ENCODE assay signal across 24 mouse cellular contexts in the genomic region with DNA sequence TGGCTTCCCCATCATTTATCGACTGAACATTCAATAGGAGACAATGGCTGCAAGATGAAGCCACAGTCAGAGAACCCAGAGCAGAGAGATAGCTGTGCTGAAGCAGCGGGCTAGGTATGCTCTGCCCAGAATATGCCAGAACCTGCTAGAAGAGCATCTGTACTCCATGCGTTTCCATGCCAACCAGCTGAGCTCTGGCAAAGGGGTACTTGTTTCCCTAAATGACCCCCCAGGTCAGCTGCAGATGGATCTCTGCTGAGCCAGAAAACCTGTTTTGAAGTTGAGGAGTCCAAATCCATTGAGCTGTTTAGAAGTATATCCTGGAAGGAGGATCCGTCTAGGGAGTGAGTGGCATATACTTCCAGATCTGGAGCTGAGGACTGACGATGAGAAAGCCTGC. TPM values are rescaled to one million over a fixed set of nuclear protein-coding genes. Genes with fewer than 3 reads are reported as not detected.
DNase-seq lines count a peak whose midpoint lies in the region; ATAC-seq lines count a peak whose summit lies in the region.
"Had no signal": no experiment of that assay in that cellular context is flagged by ENCODE, and none has a peak within 500 bp of the region (broad histone marks: within the 10 kb centered on the region; RNA-seq: fewer than 3 reads in every experiment).

No protein-coding gene starts in this region.

- peak; percentile 81 to 85 for DNase-seq in cerebellum, postnatal 10 days
- no peak for DNase-seq in cerebellum, adult 9-11 months
- DNase-seq in hindbrain, embryonic 14.5 days (ENCODE audit: low spot score) = peak; percentile 45
- DNase-seq in hindbrain, embryonic 11.5 days (ENCODE audit: low spot score) = no peak
- peak; percentile 71 for DNase-seq in left cerebral cortex, postnatal 4 days
- no peak for DNase-seq in left cerebral cortex, adult 11 months (ENCODE audit: low spot score)
- no peak for DNase-seq in adrenal gland, postnatal 4 days (ENCODE audit: low spot score in 2 of 2)
- DNase-seq: adrenal gland, adult 8-10 months; adrenal gland, postnatal 25 days; cerebellum, adult 11-12 months; cerebellum, adult 8-10 months; gastrocnemius, postnatal 25 days; heart, adult 18-20 months; heart, postnatal 10 days; heart, postnatal 36 days; kidney, adult 11 months had no signal

- H3K4me3 ChIP-seq in hindbrain, embryonic 14.5 days (replicated peaks; ENCODE audit: low read length) = no peak overlapping the region
- H3K4me3 ChIP-seq in hindbrain, embryonic 11.5 days (ENCODE audit: low read depth, low read length) = no peak overlapping the region
- H3K4me3 ChIP-seq: forebrain, embryonic 10.5 days; forebrain, embryonic 15.5 days; heart, embryonic 12.5 days; heart, embryonic 15.5 days; hindbrain, embryonic 10.5 days; intestine, embryonic 15.5 days had no signal

- H3K27ac ChIP-seq in hindbrain, embryonic 14.5 days = no peak overlapping the region
- H3K27ac ChIP-seq in hindbrain, embryonic 11.5 days (ENCODE audit: low read depth, low read length) = no peak overlapping the region
- H3K27ac ChIP-seq: forebrain, embryonic 10.5 days; forebrain, embryonic 15.5 days; heart, embryonic 15.5 days; hindbrain, embryonic 10.5 days; intestine, embryonic 15.5 days had no signal

- no peak overlapping the region for H3K4me2 ChIP-seq in hindbrain, embryonic 14.5 days (replicated peaks)
- no peak overlapping the region for H3K4me2 ChIP-seq in hindbrain, embryonic 11.5 days (replicated peaks; ENCODE audit: low read depth, low read length)
- H3K4me2 ChIP-seq: forebrain, embryonic 15.5 days; heart, embryonic 12.5 days; heart, embryonic 15.5 days; intestine, embryonic 15.5 days had no signal

- WGBS in hindbrain, embryonic 14.5 days = 78% methylated on average over 5 of the region's 5 CpGs
- WGBS in hindbrain, embryonic 11.5 days = 83% methylated on average over 5 of the region's 5 CpGs

- no peaks in the 10 kb centered on the region for H3K36me3 ChIP-seq in hindbrain, embryonic 14.5 days (replicated peaks; ENCODE audit: control insufficient read depth, insufficient read depth)
- H3K36me3 ChIP-seq in hindbrain, embryonic 11.5 days (ENCODE audit: control insufficient read depth, insufficient read depth, low read length) = no peaks in the 10 kb centered on the region
- H3K36me3 ChIP-seq: forebrain, embryonic 10.5 days; forebrain, embryonic 15.5 days; heart, embryonic 12.5 days; heart, embryonic 15.5 days; hindbrain, embryonic 10.5 days; intestine, embryonic 15.5 days had no signal

- H3K9ac ChIP-seq in hindbrain, embryonic 14.5 days = no peak overlapping the region
- no peak overlapping the region for H3K9ac ChIP-seq in hindbrain, embryonic 11.5 days (ENCODE audit: low read depth, low read length)
- H3K9ac ChIP-seq: forebrain, embryonic 15.5 days; heart, embryonic 12.5 days; heart, embryonic 15.5 days; intestine, embryonic 15.5 days had no signal

- intact Hi-C loops in left cerebral cortex, postnatal 4 days (cut with DNase I) = loop anchor here (10.0 kb wide), 1 partner anchor 513 kb away; no protein-coding TSS in a partner anchor

- no peak for ATAC-seq in hindbrain, embryonic 14.5 days (ENCODE audit: low FRiP score)
- no peak for ATAC-seq in hindbrain, embryonic 11.5 days (ENCODE audit: low FRiP score)
- ATAC-seq: activated CD4-positive, CD25-positive, alpha-beta regulatory T cell, adult 4 months; forebrain, embryonic 15.5 days; intestine, embryonic 15.5 days had no signal

- H3K4me1 ChIP-seq in hindbrain, embryonic 14.5 days (replicated peaks; ENCODE audit: control insufficient read depth, insufficient read depth, low read length) = peaks cover 5% of the 10 kb centered on the region; the same call in 1 of the 2 replicates
- H3K4me1 ChIP-seq in hindbrain, embryonic 11.5 days (replicated peaks; ENCODE audit: control insufficient read depth, insufficient read depth, low read length) = no peaks in the 10 kb centered on the region
- H3K4me1 ChIP-seq: forebrain, embryonic 10.5 days; heart, embryonic 12.5 days; heart, embryonic 15.5 days; hindbrain, embryonic 10.5 days; intestine, embryonic 15.5 days had no signal

- H3K27me3 ChIP-seq in hindbrain, embryonic 14.5 days (ENCODE audit: control insufficient read depth, insufficient read depth, low read length) = no peaks in the 10 kb centered on the region
- H3K27me3 ChIP-seq in hindbrain, embryonic 11.5 days (ENCODE audit: control insufficient read depth, insufficient read depth, low read length) = no peaks in the 10 kb centered on the region
- H3K27me3 ChIP-seq: forebrain, embryonic 15.5 days; intestine, embryonic 15.5 days had no signal

- no peaks in the 10 kb centered on the region for H3K9me3 ChIP-seq in hindbrain, embryonic 14.5 days (ENCODE audit: control insufficient read depth, low read length)
- H3K9me3 ChIP-seq in hindbrain, embryonic 11.5 days (ENCODE audit: control insufficient read depth, low read length) = no peaks in the 10 kb centered on the region
- H3K9me3 ChIP-seq: forebrain, embryonic 10.5 days; forebrain, embryonic 15.5 days; heart, embryonic 12.5 days; heart, embryonic 15.5 days; hindbrain, embryonic 10.5 days; intestine, embryonic 15.5 days had no signal

RNA-seq across cellular contexts. Expression of a gene that starts 53.1 kb away (rescaled TPM):
- polyA plus RNA-seq in hindbrain, embryonic 14.5 days (2014; fragmentation: Nextera tagmentation; extraction: Ambion mirVana) = 7.1 and 8.7 TPM in 2 replicates
- polyA plus RNA-seq in hindbrain, embryonic 11.5 days (2014; fragmentation: Nextera tagmentation; extraction: Ambion mirVana) = 0.82 and 0.84 TPM in 2 replicates
- 10 to 100 TPM in 1 of 2 experiments, 1 to 10 TPM in 1; 9.7 to 10.7 TPM for total RNA-seq in left cerebral cortex, postnatal 4 days (2021)
- 1 to 10 TPM; 2.0 to 2.5 TPM for total RNA-seq in adrenal gland, postnatal 4 days (2021)
- total RNA-seq: gastrocnemius, adult 8-10 months; heart, adult 18-20 months had no signal
- polyA plus RNA-seq: activated CD4-positive, CD25-positive, alpha-beta regulatory T cell, adult 4 months; heart, embryonic 12.5 days had no signal

Comparison
In these comparisons a context has a peak if more than half of its experiments do, and no peak if none do; other contexts are left out.
1. DNase-seq: peak in cerebellum, postnatal 10 days (2 of 2), hindbrain, embryonic 14.5 days (single experiment) and left cerebral cortex, postnatal 4 days (single experiment); none in cerebellum, adult 9-11 months (single experiment), hindbrain, embryonic 11.5 days (single experiment), left cerebral cortex, adult 11 months (single experiment) and adrenal gland, postnatal 4 days (0 of 2).